Mouse (Mus musculus) neutrophil, adult 5-6 weeks (primary cell): ENCODE results near the gene Bcat1. TPM values are rescaled to one million over a fixed set of nuclear protein-coding genes. Genes with fewer than 3 reads are reported as not detected.

ENCODE experiments used
- ATAC-seq: fragments of 151-379, 151-347 bp; 2 replicates; pipeline ENCODE4 v1.8.0; 2017; ENCODE audit warnings: mild to moderate bottlenecking, moderate TSS enrichment; ENCODE audit not compliant: insufficient number of reproducible peaks, poor library complexity, low FRiP score, severe bottlenecking; ENCODE audit errors: extremely low read depth
- total RNA-seq: library from RNA; stranded (forward); fragments of 200-1000 nt; gene quantifications from 2 replicates; pipeline ENCODE4 v1.2.3, GENCODE M21; 2017

The Bcat1 gene
- total RNA-seq, 1 experiment from 2014 or later = not detected

DNA sequence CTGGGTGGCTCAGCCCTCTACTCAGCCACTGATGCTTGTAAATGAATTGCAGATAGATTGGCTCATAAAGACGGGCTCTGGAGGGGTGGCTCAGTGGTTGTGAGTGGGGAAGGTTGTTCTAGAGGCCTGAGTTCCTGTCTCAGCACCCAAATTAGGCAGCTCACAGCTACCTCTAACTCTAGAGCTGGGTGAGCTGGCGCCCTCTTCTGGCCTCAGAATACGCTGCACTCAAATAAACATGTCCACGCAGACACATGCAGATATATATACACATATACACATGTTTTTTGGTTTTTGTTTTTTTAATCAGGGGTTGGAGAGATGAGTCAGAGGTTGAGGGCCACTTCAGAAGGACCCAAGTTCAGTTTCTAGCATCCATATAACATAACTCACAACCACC lies 105.1 kb downstream of the Bcat1 start:
- ATAC-seq = no peak

DNA sequence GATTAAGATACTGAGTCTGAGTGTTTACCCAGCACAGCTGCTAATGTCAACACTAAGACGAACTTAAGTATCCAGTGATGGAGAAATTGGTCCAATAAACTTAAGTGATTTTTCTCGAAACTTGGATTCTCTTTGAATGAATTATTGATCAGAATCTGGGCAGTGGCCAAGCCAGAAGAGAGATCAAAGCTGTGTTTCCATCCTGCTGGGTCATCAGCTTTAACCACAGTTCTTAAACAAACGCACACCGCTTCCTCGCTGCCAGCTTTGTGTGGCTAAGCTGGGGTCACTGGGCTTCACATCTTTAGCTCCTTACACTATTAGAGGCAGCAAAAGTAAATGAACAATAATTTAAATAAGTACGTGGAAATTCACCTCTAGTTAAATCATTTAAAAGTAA lies 108.4 kb downstream of the Bcat1 start:
- ATAC-seq = no peak

- ATAC-seq = no peak
Observed at GRCm38 (mm10) chr6:144964205-144964604, 111.8 kb downstream of the Bcat1 start.

DNA sequence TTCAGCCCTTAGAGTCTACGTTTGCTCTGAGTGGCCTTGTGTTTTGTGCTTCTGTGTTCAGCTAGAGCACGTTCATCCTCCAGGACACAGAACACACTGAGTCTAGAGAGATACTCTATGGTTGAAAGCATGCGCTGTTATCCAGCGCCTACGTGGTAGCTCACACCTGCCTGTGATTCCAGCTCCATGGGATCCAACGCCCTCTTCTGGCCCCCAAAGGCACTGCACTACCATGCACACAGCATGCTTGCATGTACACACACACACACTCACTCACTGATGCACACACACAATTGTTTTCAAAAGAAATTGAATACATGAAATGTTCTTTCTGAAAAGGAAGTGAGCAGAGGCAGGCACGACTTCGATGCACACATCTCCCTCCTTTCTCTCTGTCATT lies 112.8 kb downstream of the Bcat1 start:
- ATAC-seq = no peak

DNA sequence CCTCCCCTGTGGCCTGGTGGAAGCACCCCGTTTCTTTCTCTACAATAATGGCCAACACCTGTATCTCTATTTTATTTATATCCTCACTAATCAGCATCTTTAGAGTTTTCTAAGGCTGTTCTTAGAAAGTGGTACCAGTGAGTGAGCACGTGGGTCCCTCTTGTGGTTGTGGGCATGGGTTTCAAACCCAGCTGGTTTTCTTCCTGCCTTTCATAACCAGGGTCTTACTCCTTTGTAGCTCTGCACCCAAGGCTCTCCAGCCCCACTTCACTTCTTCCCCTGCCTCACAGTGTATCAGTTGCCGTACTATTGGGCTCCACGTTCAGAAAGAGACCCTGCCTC lies 114.0 kb downstream of the Bcat1 start:
- ATAC-seq = no peak

GRCm38 (mm10) chr6:144961253-144962012 lies 114.6 kb downstream of the Bcat1 start:
- 0 out of 2 replicates have a peak, but pooled peaks have one; percentile 31 for ATAC-seq

DNA sequence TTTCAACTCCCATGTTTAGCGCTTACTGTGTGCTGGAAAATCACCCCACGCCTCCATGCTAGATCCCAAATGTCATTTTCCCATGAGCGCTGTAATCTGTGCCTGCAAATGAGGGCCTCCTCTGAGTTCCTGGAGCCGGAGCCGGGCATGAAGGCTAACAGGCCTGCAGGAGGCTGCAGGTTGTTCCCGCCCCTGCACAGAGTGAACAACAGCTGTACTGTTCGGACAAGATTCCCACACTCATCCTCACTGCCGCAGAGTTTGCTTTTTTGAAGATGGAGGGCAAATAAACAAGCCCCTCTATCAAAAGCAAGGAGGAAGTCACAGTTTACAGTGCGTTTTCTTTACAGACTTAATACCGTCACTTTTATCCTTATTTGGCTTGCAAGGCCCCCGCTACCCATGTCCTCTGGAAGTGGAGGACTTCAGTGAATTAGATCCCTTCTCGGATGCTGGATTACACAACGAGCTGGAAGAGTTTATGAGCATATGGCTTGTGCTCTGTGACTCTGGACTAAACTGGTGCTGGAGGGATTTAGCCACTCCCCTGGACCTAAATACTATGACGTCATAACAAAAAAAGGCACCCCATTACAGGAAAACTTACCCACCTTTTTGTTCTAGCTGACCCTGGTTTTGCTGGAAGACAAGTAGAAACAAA lies 120.0 kb downstream of the Bcat1 start:
- ATAC-seq = no peak

DNA sequence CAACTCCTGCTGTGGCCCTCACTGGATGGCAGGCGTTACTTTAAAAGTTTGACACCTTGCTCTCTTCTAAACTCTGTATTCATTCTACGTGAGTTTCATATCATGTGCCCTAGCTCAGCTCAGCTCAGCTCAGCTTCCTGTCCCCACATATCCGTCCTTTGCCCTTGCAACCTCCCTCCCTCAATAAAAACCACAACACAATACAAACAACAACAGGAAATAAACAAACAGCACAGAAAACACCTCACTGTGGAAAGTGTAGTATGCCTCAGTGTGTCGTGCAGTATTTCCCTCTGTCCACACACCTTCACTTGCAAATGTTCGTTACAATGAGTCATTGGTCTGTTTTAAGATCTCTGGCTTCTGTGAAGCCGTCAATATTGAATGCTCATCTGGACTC lies 123.1 kb downstream of the Bcat1 start:
- no peak for ATAC-seq

GRCm38 (mm10) chr6:144944435-144945365 lies 131.3 kb downstream of the Bcat1 start:
- ATAC-seq = no peak

Other genes starting within 250 kb of the Bcat1 start
- 261 and 300 TPM in 2 replicates for gene Lrmp, start 39.5 kb upstream of the Bcat1 start, total RNA-seq
- 5.6 and 6.4 TPM in 2 replicates for gene Casc1, start 134.8 kb upstream of the Bcat1 start, total RNA-seq
- gene Etfrf1, start 134.9 kb upstream of the Bcat1 start, total RNA-seq = 27.6 and 32.3 TPM in 2 replicates
- 72.0 and 81.2 TPM in 2 replicates for gene Kras, start 174.1 kb upstream of the Bcat1 start, total RNA-seq